Mouse (Mus musculus): ENCODE data around the gene Ythdc1.

GRCm38 (mm10) chr5:86871877-86872276 lies 67.9 kb downstream of the Ythdc1 start:
- no peak for TF ChIP-seq HCFC1 (IDR thresholded peaks at IDR 0.05; ENCODE audit: borderline replicate concordance, insufficient read depth, low read length)
- no peak for TF ChIP-seq ZNF384 (IDR thresholded peaks at IDR 0.05; ENCODE audit: low read depth, low read length)
- no peak for TF ChIP-seq MAFK (IDR thresholded peaks at IDR 0.05; ENCODE audit: insufficient read depth, low read depth, low read length)
- TF ChIP-seq CHD2 (IDR thresholded peaks at IDR 0.05; ENCODE audit: low read depth, low read length): no peak
- no peak for TF ChIP-seq ZC3H11A (IDR thresholded peaks at IDR 0.05; ENCODE audit: borderline replicate concordance, low read depth, low read length)

Data from ES-E14 (cell line).